Mouse (Mus musculus): Measurements from ENCODE around the gene Arl13b. TPM values are rescaled to one million over a fixed set of nuclear protein-coding genes. Genes with fewer than 3 reads are reported as not detected.

Gene Arl13b
- polyA plus RNA-seq, 1 experiment from 2014 or later, result 10.8 TPM

DNA sequence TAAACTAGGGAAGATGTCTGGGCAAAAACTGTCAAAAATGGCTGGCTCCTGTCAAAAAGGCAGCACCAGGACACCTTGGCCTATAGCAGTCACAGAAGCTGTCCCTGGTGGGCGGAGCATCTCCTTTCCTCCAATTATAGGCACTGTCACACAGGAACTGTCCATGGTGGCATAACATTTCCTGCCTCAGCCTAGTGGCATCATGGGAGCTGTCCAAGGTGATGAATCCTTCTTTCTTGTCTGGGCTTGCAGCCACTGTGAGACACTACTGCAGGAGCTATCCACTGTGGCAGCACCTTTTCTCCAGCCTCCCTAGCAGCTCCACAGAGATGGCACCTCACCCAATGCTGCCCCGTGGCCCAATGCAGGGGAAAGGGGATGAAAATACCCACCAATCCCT is 88.5 kb downstream of the Arl13b start:
- Histone ChIP-seq H3K9me3 (ENCODE audit: control insufficient read depth, low read length) (no peaks in the 10 kb centered on the region), H3K4me1 (ENCODE audit: control insufficient read depth, insufficient read depth, low read length) (no peaks in the 10 kb centered on the region), H3K36me3 (ENCODE audit: control insufficient read depth, insufficient read depth, low read length) (no peaks in the 10 kb centered on the region), H3K4me2 (ENCODE audit: low read length) (no peak overlapping the region), H3K27me3 (ENCODE audit: control insufficient read depth, insufficient read depth, low read length) (no peaks in the 10 kb centered on the region), H3K4me3 (replicated peaks; ENCODE audit: low read depth, low read length) (no peak overlapping the region), H3K9ac (replicated peaks; ENCODE audit: low read length) (no peak overlapping the region), H3K27ac (replicated peaks; ENCODE audit: low read depth, low read length) (no peak overlapping the region)
- ATAC-seq (ENCODE audit: low FRiP score, low TSS enrichment), result 0 out of 2 replicates have a peak, but pooled peaks have one; percentile 10
- WGBS, result 96% methylated on average over 2 of the region's 2 CpGs
- DNase-seq, result no peak

DNA sequence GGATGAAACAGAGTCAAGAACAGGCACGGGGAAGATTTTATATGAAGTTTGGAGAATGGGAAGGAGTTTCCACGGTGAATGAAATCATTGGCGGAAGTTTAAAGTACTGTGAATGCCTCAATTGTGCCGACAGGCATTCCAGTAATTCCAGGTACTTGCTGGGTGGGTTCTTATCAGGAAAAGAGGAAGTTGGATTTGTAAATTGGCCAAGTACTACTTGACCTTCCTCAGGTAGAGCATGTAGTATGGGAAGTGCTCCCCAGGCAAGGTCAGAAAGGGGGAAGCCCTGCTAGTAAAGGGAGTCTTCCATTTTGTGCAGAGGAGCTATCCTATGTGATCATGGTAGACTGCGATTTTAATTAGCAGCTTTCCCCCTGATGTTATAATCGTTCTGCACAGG is 91.5 kb downstream of the Arl13b start:
- H3K4me3 ChIP-seq (replicated peaks; ENCODE audit: low read depth, low read length), result no peak overlapping the region
- DNase-seq, result no peak
- no peaks in the 10 kb centered on the region for H3K9me3 ChIP-seq (ENCODE audit: control insufficient read depth, low read length)
- H3K27me3 ChIP-seq (ENCODE audit: control insufficient read depth, insufficient read depth, low read length), result no peaks in the 10 kb centered on the region
- no peak overlapping the region for H3K4me2 ChIP-seq (ENCODE audit: low read length)
- 94% methylated on average over 6 of the region's 6 CpGs for WGBS
- no peak overlapping the region for H3K27ac ChIP-seq (replicated peaks; ENCODE audit: low read depth, low read length)
- no peak overlapping the region for H3K9ac ChIP-seq (replicated peaks; ENCODE audit: low read length)
- no peaks in the 10 kb centered on the region for H3K36me3 ChIP-seq (ENCODE audit: control insufficient read depth, insufficient read depth, low read length)
- H3K4me1 ChIP-seq (ENCODE audit: control insufficient read depth, insufficient read depth, low read length), result no peaks in the 10 kb centered on the region
- no peak for ATAC-seq (ENCODE audit: low FRiP score, low TSS enrichment)

DNA sequence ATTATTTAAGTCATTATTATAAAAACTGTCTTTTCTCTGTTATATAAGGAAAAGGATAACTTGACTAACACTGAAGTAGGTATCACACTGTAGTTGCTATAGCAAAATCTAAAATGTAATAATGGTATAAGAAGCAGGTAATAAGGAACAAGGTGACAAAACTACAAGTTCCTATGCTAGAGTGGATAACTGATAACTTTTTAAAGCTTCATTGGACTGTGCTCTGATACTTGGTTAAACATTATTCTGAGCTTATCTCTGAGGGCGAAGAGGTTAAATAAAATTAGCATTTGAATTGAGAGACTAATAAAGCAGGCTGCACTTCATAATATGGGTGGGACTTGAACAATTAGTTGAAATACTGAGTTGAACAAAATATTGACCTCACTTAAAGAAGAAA is 93.2 kb downstream of the Arl13b start:
- no peaks in the 10 kb centered on the region for H3K9me3 ChIP-seq (ENCODE audit: control insufficient read depth, low read length)
- no peak overlapping the region for H3K27ac ChIP-seq (replicated peaks; ENCODE audit: low read depth, low read length)
- H3K9ac ChIP-seq (replicated peaks; ENCODE audit: low read length), result no peak overlapping the region
- DNase-seq (no peak), ATAC-seq (ENCODE audit: low FRiP score, low TSS enrichment) (no peak)
- H3K36me3 ChIP-seq (ENCODE audit: control insufficient read depth, insufficient read depth, low read length), result no peaks in the 10 kb centered on the region
- no peak overlapping the region for H3K4me2 ChIP-seq (ENCODE audit: low read length)
- H3K4me3 ChIP-seq (replicated peaks; ENCODE audit: low read depth, low read length), result no peak overlapping the region
- H3K27me3 ChIP-seq (ENCODE audit: control insufficient read depth, insufficient read depth, low read length), result no peaks in the 10 kb centered on the region
- WGBS, result 75% methylated on average over 1 of the region's 1 CpGs
- H3K4me1 ChIP-seq (ENCODE audit: control insufficient read depth, insufficient read depth, low read length), result no peaks in the 10 kb centered on the region

DNA sequence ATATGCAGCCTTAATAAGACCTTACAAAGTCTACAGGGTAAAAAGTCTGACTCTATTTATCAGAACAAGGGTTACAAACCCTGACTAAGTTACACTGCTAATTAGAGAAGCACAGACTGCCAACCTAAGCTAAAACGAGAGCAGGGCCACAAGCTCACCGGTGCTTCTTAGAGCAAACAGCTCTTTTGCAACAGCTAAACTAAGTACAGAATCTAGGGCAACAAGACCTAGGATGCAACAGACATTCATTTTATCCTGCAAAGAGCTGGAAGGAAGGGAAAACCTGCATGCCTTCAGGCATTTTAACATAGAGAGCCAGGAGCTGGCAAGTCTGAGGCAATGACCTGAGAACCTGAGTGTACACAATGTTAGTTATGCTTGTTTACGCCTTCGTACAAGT is 93.8 kb downstream of the Arl13b start:
- DNase-seq, result no peak
- Histone ChIP-seq H3K27me3 (ENCODE audit: control insufficient read depth, insufficient read depth, low read length) (no peaks in the 10 kb centered on the region), H3K4me3 (replicated peaks; ENCODE audit: low read depth, low read length) (no peak overlapping the region), H3K4me1 (ENCODE audit: control insufficient read depth, insufficient read depth, low read length) (no peaks in the 10 kb centered on the region), H3K4me2 (ENCODE audit: low read length) (no peak overlapping the region), H3K9ac (replicated peaks; ENCODE audit: low read length) (no peak overlapping the region), H3K27ac (replicated peaks; ENCODE audit: low read depth, low read length) (no peak overlapping the region), H3K36me3 (ENCODE audit: control insufficient read depth, insufficient read depth, low read length) (no peaks in the 10 kb centered on the region), H3K9me3 (ENCODE audit: control insufficient read depth, low read length) (no peaks in the 10 kb centered on the region)
- ATAC-seq (ENCODE audit: low FRiP score, low TSS enrichment), result no peak
- WGBS, result 93% methylated on average over 4 of the region's 4 CpGs

DNA sequence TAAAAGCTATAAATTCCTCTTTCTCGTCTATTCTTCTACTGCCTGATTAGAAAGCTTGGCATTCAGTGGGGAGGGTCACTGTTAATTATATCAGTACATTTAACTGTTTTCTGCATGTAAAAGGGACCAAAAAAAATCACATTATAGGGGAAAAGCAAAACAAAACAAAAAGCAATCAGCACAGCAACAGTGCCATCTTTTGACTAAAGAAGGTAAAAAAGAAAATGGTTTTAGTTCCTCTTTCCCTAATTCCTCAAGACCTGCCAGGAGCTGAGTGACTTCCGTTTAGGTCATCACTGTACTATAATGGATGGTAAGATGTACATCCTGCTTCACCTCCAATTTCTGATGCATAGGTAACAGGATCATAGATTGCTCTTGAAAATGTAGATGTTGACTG is 101.0 kb downstream of the Arl13b start:
- H3K4me1 ChIP-seq (ENCODE audit: control insufficient read depth, insufficient read depth, low read length), result no peaks in the 10 kb centered on the region
- 70% methylated on average over 2 of the region's 2 CpGs for WGBS
- no peaks in the 10 kb centered on the region for H3K36me3 ChIP-seq (ENCODE audit: control insufficient read depth, insufficient read depth, low read length)
- no peaks in the 10 kb centered on the region for H3K9me3 ChIP-seq (ENCODE audit: control insufficient read depth, low read length)
- H3K27ac ChIP-seq (replicated peaks; ENCODE audit: low read depth, low read length), result no peak overlapping the region
- no peak overlapping the region for H3K4me2 ChIP-seq (ENCODE audit: low read length)
- ATAC-seq (ENCODE audit: low FRiP score, low TSS enrichment) (no peak), DNase-seq (peak; percentile 54)
- H3K4me3 ChIP-seq (replicated peaks; ENCODE audit: low read depth, low read length), result no peak overlapping the region
- H3K9ac ChIP-seq (replicated peaks; ENCODE audit: low read length), result no peak overlapping the region
- no peaks in the 10 kb centered on the region for H3K27me3 ChIP-seq (ENCODE audit: control insufficient read depth, insufficient read depth, low read length)

Small RNA genes lying within 50 kb of the gene (microRNA-seq; reads per million reads assigned to microRNA genes)
- gene Gm25986, result not detected

Other genes with a start within 250 kb of the Arl13b start
- gene Nsun3, start 60.2 kb downstream of the Arl13b start, polyA plus RNA-seq (2014; fragmentation: Nextera tagmentation; extraction: Ambion mirVana), result 12.2 and 13.3 TPM in 2 replicates
- 0.20 and 0.39 TPM in 2 replicates for gene Stx19, start 32.4 kb downstream of the Arl13b start, polyA plus RNA-seq (2014; fragmentation: Nextera tagmentation; extraction: Ambion mirVana)
- 5.6 and 11.2 TPM in 2 replicates for gene Pros1, start 7.3 kb upstream of the Arl13b start, polyA plus RNA-seq (2014; fragmentation: Nextera tagmentation; extraction: Ambion mirVana)